9 mouse cellular contexts compared by ENCODE assay signal in genomic region chr11:97138554-97139226, GRCm38 (mm10). TPM values are rescaled to one million over a fixed set of nuclear protein-coding genes. Genes with fewer than 3 reads are reported as not detected.
DNase-seq lines count a peak whose midpoint lies in the region; ATAC-seq lines count a peak whose summit lies in the region.
"Had no signal": no experiment of that assay in that cellular context is flagged by ENCODE, and none has a peak within 500 bp of the region (broad histone marks: within the 10 kb centered on the region; RNA-seq: fewer than 3 reads in every experiment).

No protein-coding gene starts in this region.

- no peaks in the 10 kb centered on the region for H3K9me3 ChIP-seq in lung, embryonic 15.5 days
- no peaks in the 10 kb centered on the region for H3K9me3 ChIP-seq in heart, embryonic 15.5 days (replicated peaks)
- no peaks in the 10 kb centered on the region for H3K9me3 ChIP-seq in limb, embryonic 10.5 days (replicated peaks)

- H3K27ac ChIP-seq in lung, embryonic 15.5 days = no peak overlapping the region
- H3K27ac ChIP-seq in heart, embryonic 15.5 days = no peak overlapping the region
- peak overlapping the region; percentile 78 for H3K27ac ChIP-seq in limb, embryonic 10.5 days
- H3K27ac ChIP-seq: macrophage had no signal

- DNase-seq in lung, postnatal 36 days = no peak
- DNase-seq in cerebellum, postnatal 10 days = peak; percentile 80 to 84
- peak; percentile 56 for DNase-seq in limb, embryonic 10.5 days (ENCODE audit: low spot score)
- DNase-seq in retina, embryonic 14.5 days (ENCODE audit: low spot score) = peak; percentile 54
- no peak for DNase-seq in frontal cortex, postnatal 25 days (ENCODE audit: low spot score in 2 of 2)

- peak overlapping the region; percentile 15; the same call in 1 of the 2 replicates for H3K9ac ChIP-seq in lung, embryonic 15.5 days
- peak overlapping the region; percentile 59 for H3K9ac ChIP-seq in heart, embryonic 15.5 days

- 32% methylated on average over 69 of the region's 69 CpGs for WGBS in lung, embryonic 15.5 days
- 16% methylated on average over 69 of the region's 69 CpGs for WGBS in heart, embryonic 15.5 days
- 7% methylated on average over 69 of the region's 69 CpGs for WGBS in limb, embryonic 10.5 days

- H3K36me3 ChIP-seq in lung, embryonic 15.5 days = peaks cover 9% of the 10 kb centered on the region; the same call in 1 of the 2 replicates
- peaks cover 3% of the 10 kb centered on the region; the same call in 1 of the 2 replicates for H3K36me3 ChIP-seq in heart, embryonic 15.5 days
- H3K36me3 ChIP-seq in limb, embryonic 10.5 days = peaks cover 56% of the 10 kb centered on the region

- H3K4me1 ChIP-seq in lung, embryonic 15.5 days = peaks cover 16% of the 10 kb centered on the region
- H3K4me1 ChIP-seq in heart, embryonic 15.5 days (replicated peaks) = peaks cover 15% of the 10 kb centered on the region
- H3K4me1 ChIP-seq in limb, embryonic 10.5 days = peaks cover 44% of the 10 kb centered on the region

- H3K4me2 ChIP-seq in lung, embryonic 15.5 days = peak overlapping the region; percentile 67
- H3K4me2 ChIP-seq in heart, embryonic 15.5 days = peak overlapping the region; percentile 91

- ATAC-seq in lung, embryonic 15.5 days (ENCODE audit: borderline replicate concordance, extremely low read depth, low FRiP score, low TSS enrichment) = peak; percentile 16; the same call in 1 of the 2 replicates
- peak; percentile 24; the same call in 1 of the 2 replicates for ATAC-seq in heart, embryonic 15.5 days (replicated peaks; ENCODE audit: insufficient number of reproducible peaks, insufficient read depth, low FRiP score, low read depth)
- no peak for ATAC-seq in megakaryocyte, adult 5-6 weeks (ENCODE audit: poor library complexity, severe bottlenecking)

- peak overlapping the region; percentile 33 for H3K4me3 ChIP-seq in lung, embryonic 15.5 days
- peak overlapping the region; percentile 51 for H3K4me3 ChIP-seq in heart, embryonic 15.5 days
- peak overlapping the region; percentile 52 for H3K4me3 ChIP-seq in limb, embryonic 10.5 days

- H3K27me3 ChIP-seq in lung, embryonic 15.5 days = peaks cover 14% of the 10 kb centered on the region
- peaks cover 62% of the 10 kb centered on the region for H3K27me3 ChIP-seq in heart, embryonic 15.5 days
- H3K27me3 ChIP-seq in limb, embryonic 10.5 days (ENCODE audit: low read depth, poor library complexity, severe bottlenecking) = peaks cover 76% of the 10 kb centered on the region

RNA-seq across cellular contexts. Expression of gene Tbkbp1, which starts 12.6 kb away (rescaled TPM):
- polyA plus RNA-seq in lung, embryonic 15.5 days (2015; fragmentation: Nextera tagmentation; extraction: Ambion mirVana) = 7.9 and 8.6 TPM in 2 replicates
- polyA plus RNA-seq in heart, embryonic 15.5 days (2015; fragmentation: Nextera tagmentation; extraction: Ambion mirVana) = 4.7 and 6.5 TPM in 2 replicates
- polyA plus RNA-seq in limb, embryonic 10.5 days (2016; fragmentation: Nextera tagmentation; extraction: Ambion mirVana) = 6.1 and 7.8 TPM in 2 replicates
- total RNA-seq in megakaryocyte, adult 5-6 weeks (2015) = 16.0 and 17.6 TPM in 2 replicates
- total RNA-seq in megakaryocyte, adult 5-6 weeks (2017) = 13.6 and 17.2 TPM in 2 replicates

RNA-seq across cellular contexts. Expression of gene Tbx21, which starts 23.6 kb away (rescaled TPM):
- polyA plus RNA-seq in lung, embryonic 15.5 days (2015; fragmentation: Nextera tagmentation; extraction: Ambion mirVana) = 0.07 TPM in 1 of 2 replicates, not detected in the other
- 0.05 and 0.36 TPM in 2 replicates for polyA plus RNA-seq in heart, embryonic 15.5 days (2015; fragmentation: Nextera tagmentation; extraction: Ambion mirVana)
- 0.05 and 0.08 TPM in 2 replicates for polyA plus RNA-seq in limb, embryonic 10.5 days (2016; fragmentation: Nextera tagmentation; extraction: Ambion mirVana)
- total RNA-seq in megakaryocyte, adult 5-6 weeks (2015) = 0.58 and 1.0 TPM in 2 replicates
- total RNA-seq in megakaryocyte, adult 5-6 weeks (2017) = 1.1 and 1.3 TPM in 2 replicates

RNA-seq across cellular contexts. Expression of gene Kpnb1, which starts 49.0 kb away (rescaled TPM):
- polyA plus RNA-seq in lung, embryonic 15.5 days (2015; fragmentation: Nextera tagmentation; extraction: Ambion mirVana) = 50.5 and 52.5 TPM in 2 replicates
- 29.5 and 31.4 TPM in 2 replicates for polyA plus RNA-seq in heart, embryonic 15.5 days (2015; fragmentation: Nextera tagmentation; extraction: Ambion mirVana)
- 82.8 and 88.9 TPM in 2 replicates for polyA plus RNA-seq in limb, embryonic 10.5 days (2016; fragmentation: Nextera tagmentation; extraction: Ambion mirVana)
- 86.9 and 93.7 TPM in 2 replicates for total RNA-seq in megakaryocyte, adult 5-6 weeks (2015)
- 196 and 233 TPM in 2 replicates for total RNA-seq in megakaryocyte, adult 5-6 weeks (2017)

Comparison
In these comparisons a context has a peak if more than half of its experiments do, and no peak if none do; other contexts are left out.
1. DNase-seq: peak in cerebellum, postnatal 10 days (2 of 2), limb, embryonic 10.5 days (single experiment) and retina, embryonic 14.5 days (single experiment); none in lung, postnatal 36 days (single experiment) and frontal cortex, postnatal 25 days (0 of 2).
2. Peak in every context shown above with its lines, with median percentiles within 50 percentile points of each other: H3K4me3 ChIP-seq.